Mouse (Mus musculus) forebrain, embryonic 16.5 days (tissue): Measurements from ENCODE around the gene Pold1. TPM values are rescaled to one million over a fixed set of nuclear protein-coding genes. Genes with fewer than 3 reads are reported as not detected.
A peak's percentile ranks its signal among the peaks of the same experiment; 100 is the strongest.

ENCODE experiments used
- ATAC-seq: fragments of 200-750 bp; cut with Nextera tagmentation; 2 replicates; pipeline ENCODE4 v1.8.0; 2017; ENCODE audit warnings: mild to moderate bottlenecking, moderate library complexity
- H3K27ac ChIP-seq: fragments of 300-500 bp; sonication (generic); 2 replicates; pipeline ENCODE4 v1.5.1; 2014; ENCODE audit warnings: low read length, control low read depth
- H3K27me3 ChIP-seq: fragments of 300-500 bp; sonication (generic); replicated peaks from 2 replicates; pipeline ENCODE4 v1.6.1; 2014; ENCODE audit warnings: low read length; ENCODE audit not compliant: control insufficient read depth, insufficient read depth
- H3K36me3 ChIP-seq: fragments of 300-500 bp; sonication (generic); 2 replicates; pipeline ENCODE4 v1.6.1; 2014; ENCODE audit not compliant: control insufficient read depth, insufficient read depth
- H3K4me1 ChIP-seq: fragments of 300-500 bp; sonication (generic); replicated peaks from 2 replicates; pipeline ENCODE4 v1.6.1; 2014; ENCODE audit warnings: low read length; ENCODE audit not compliant: control insufficient read depth, insufficient read depth
- H3K4me2 ChIP-seq: fragments of 300-500 bp; sonication (generic); 2 replicates; pipeline ENCODE4 v1.6.1; 2014; ENCODE audit warnings: mild to moderate bottlenecking, low read length, control low read depth
- H3K4me3 ChIP-seq: fragments of 300-500 bp; sonication (generic); replicated peaks from 2 replicates; pipeline ENCODE4 v1.5.1; 2014; ENCODE audit warnings: mild to moderate bottlenecking, low read length, control low read depth
- H3K9ac ChIP-seq: fragments of 300-500 bp; sonication (generic); replicated peaks from 2 replicates; pipeline ENCODE4 v1.6.1; 2014; ENCODE audit warnings: low read depth, low read length, control low read depth
- H3K9me3 ChIP-seq: fragments of 300-500 bp; sonication (generic); 2 replicates; pipeline ENCODE4 v1.6.1; 2016; ENCODE audit warnings: low read length; ENCODE audit not compliant: control insufficient read depth
- WGBS: fragments of 180-500 bp; shearing (Covaris S2); extraction: QIAGEN DNeasy Blood & Tissue Kit; methylation state at CpG from one replicate; pipeline ENCODE4 v1.1.7; 2014; 5-methylcytosine and 5-hydroxymethylcytosine counted together
- microRNA-seq: library from miRNA; unstranded; fragments of <30 nt; microRNA quantifications from one replicate; pipeline ENCODE4, GENCODE M21; 2017
- polyA plus RNA-seq: library from polyadenylated mRNA; unstranded; fragments of >200 nt; fragmentation: Nextera tagmentation; extraction: Ambion mirVana; gene quantifications from 2 replicates; pipeline ENCODE4 v1.2.1, GENCODE M21; 2015

Pold1 gene
- polyA plus RNA-seq, 1 experiment from 2014 or later, result 46.1 TPM

- H3K9ac ChIP-seq, result no peak overlapping the region
- no peak overlapping the region for H3K4me2 ChIP-seq
- ATAC-seq, result no peak
- no peak overlapping the region for H3K27ac ChIP-seq
- peaks cover 16% of the 10 kb centered on the region for H3K36me3 ChIP-seq
- 89% methylated on average over 7 of the region's 7 CpGs for WGBS
- no peak overlapping the region for H3K4me3 ChIP-seq
- H3K4me1 ChIP-seq, result no peaks in the 10 kb centered on the region
- no peaks in the 10 kb centered on the region for H3K27me3 ChIP-seq
- H3K9me3 ChIP-seq, result no peaks in the 10 kb centered on the region
Observed at GRCm38 (mm10) chr7:44487936-44488335, 60.7 kb downstream of the Pold1 start.

GRCm38 (mm10) chr7:44486927-44487575 is 61.6 kb downstream of the Pold1 start:
- WGBS, result 58% methylated on average over 13 of the region's 13 CpGs
- H3K36me3 ChIP-seq, result peaks cover 16% of the 10 kb centered on the region
- H3K27ac ChIP-seq, result no peak overlapping the region
- no peak overlapping the region for H3K4me2 ChIP-seq
- H3K4me3 ChIP-seq, result no peak overlapping the region
- 0 out of 2 replicates have a peak, but pooled peaks cover 2% of the 10 kb centered on the region for H3K27me3 ChIP-seq
- no peak for ATAC-seq
- no peaks in the 10 kb centered on the region for H3K4me1 ChIP-seq
- H3K9me3 ChIP-seq, result no peaks in the 10 kb centered on the region
- H3K9ac ChIP-seq, result no peak overlapping the region

GRCm38 (mm10) chr7:44485572-44486195 is 63.0 kb downstream of the Pold1 start:
- Histone ChIP-seq H3K36me3 (peaks cover 7% of the 10 kb centered on the region), H3K27me3 (0 out of 2 replicates have a peak, but pooled peaks cover 4% of the 10 kb centered on the region), H3K27ac (no peak overlapping the region), H3K4me1 (no peaks in the 10 kb centered on the region), H3K4me3 (no peak overlapping the region), H3K9ac (no peak overlapping the region), H3K4me2 (no peak overlapping the region), H3K9me3 (no peaks in the 10 kb centered on the region)
- ATAC-seq, result no peak
- WGBS, result 71% methylated on average over 7 of the region's 7 CpGs

- Histone ChIP-seq H3K9me3 (no peaks in the 10 kb centered on the region), H3K36me3 (peaks cover under 1% of the 10 kb centered on the region; the same call in 1 of the 2 replicates), H3K4me1 (no peaks in the 10 kb centered on the region), H3K4me3 (no peak overlapping the region), H3K4me2 (no peak overlapping the region), H3K27me3 (0 out of 2 replicates have a peak, but pooled peaks cover 10% of the 10 kb centered on the region), H3K9ac (no peak overlapping the region), H3K27ac (no peak overlapping the region)
- 33% methylated on average over 5 of the region's 5 CpGs for WGBS
- ATAC-seq, result peak; percentile 75
Observed at GRCm38 (mm10) chr7:44484841-44485571, 63.6 kb downstream of the Pold1 start.

- no peak overlapping the region for H3K4me3 ChIP-seq
- no peaks in the 10 kb centered on the region for H3K4me1 ChIP-seq
- no peak overlapping the region for H3K9ac ChIP-seq
- WGBS, result 91% methylated on average over 1 of the region's 1 CpGs
- 0 out of 2 replicates have a peak, but pooled peaks cover 12% of the 10 kb centered on the region for H3K27me3 ChIP-seq
- H3K9me3 ChIP-seq, result no peaks in the 10 kb centered on the region
- H3K27ac ChIP-seq, result no peak overlapping the region
- no peaks in the 10 kb centered on the region for H3K36me3 ChIP-seq
- H3K4me2 ChIP-seq, result no peak overlapping the region
- ATAC-seq, result no peak
Observed at GRCm38 (mm10) chr7:44484109-44484508, 64.5 kb downstream of the Pold1 start.

GRCm38 (mm10) chr7:44482836-44483435 is 65.7 kb downstream of the Pold1 start:
- Histone ChIP-seq H3K9ac (no peak overlapping the region), H3K4me1 (no peaks in the 10 kb centered on the region), H3K4me3 (no peak overlapping the region), H3K9me3 (no peaks in the 10 kb centered on the region), H3K4me2 (no peak overlapping the region), H3K27ac (no peak overlapping the region), H3K36me3 (no peaks in the 10 kb centered on the region), H3K27me3 (peaks cover 12% of the 10 kb centered on the region; the same call in 1 of the 2 replicates)
- ATAC-seq, result no peak
- 85% methylated on average over 3 of the region's 3 CpGs for WGBS

Small RNA genes lying within 50 kb of the gene (microRNA-seq; reads per million reads assigned to microRNA genes)
- gene Mir7053, result not detected

Other genes starting within 250 kb of the Pold1 start
- gene Clec11a, start 241.9 kb downstream of the Pold1 start, polyA plus RNA-seq, result 3.5 and 4.4 TPM in 2 replicates
- 20.4 and 26.5 TPM in 2 replicates for gene Shank1, start 238.6 kb downstream of the Pold1 start, polyA plus RNA-seq
- 27.2 and 37.2 TPM in 2 replicates for gene Syt3, start 164.7 kb downstream of the Pold1 start, polyA plus RNA-seq
- 0.86 and 2.3 TPM in 2 replicates for gene 1700008O03Rik, start 163.0 kb downstream of the Pold1 start, polyA plus RNA-seq
- gene Lrrc4b, start 119.8 kb downstream of the Pold1 start, polyA plus RNA-seq, result 10.6 and 12.6 TPM in 2 replicates
- 2.6 and 3.7 TPM in 2 replicates for gene Aspdh, start 83.5 kb downstream of the Pold1 start, polyA plus RNA-seq
- 51.4 and 61.8 TPM in 2 replicates for gene Josd2, start 80.9 kb downstream of the Pold1 start, polyA plus RNA-seq
- gene Emc10, start 52.3 kb downstream of the Pold1 start, polyA plus RNA-seq, result 120 and 127 TPM in 2 replicates
- 22.2 and 28.9 TPM in 2 replicates for gene Fam71e1, start 52.3 kb downstream of the Pold1 start, polyA plus RNA-seq
- 0.05 and 0.12 TPM in 2 replicates for gene Mybpc2, start 24.2 kb downstream of the Pold1 start, polyA plus RNA-seq
- not detected in 2 replicates for gene Spib, start 16.8 kb downstream of the Pold1 start, polyA plus RNA-seq
- 69.8 and 80.2 TPM in 2 replicates for gene Nr1h2, start 5.1 kb upstream of the Pold1 start, polyA plus RNA-seq
- gene Napsa, start 23.5 kb upstream of the Pold1 start, polyA plus RNA-seq, result 0.42 and 1.4 TPM in 2 replicates
- gene Kcnc3, start 41.8 kb upstream of the Pold1 start, polyA plus RNA-seq, result 2.8 and 4.0 TPM in 2 replicates
- 1.6 and 1.7 TPM in 2 replicates for gene Myh14, start 122.0 kb upstream of the Pold1 start, polyA plus RNA-seq
- not detected in 2 replicates for gene Izumo2, start 159.9 kb upstream of the Pold1 start, polyA plus RNA-seq
- 34.6 and 36.0 TPM in 2 replicates for gene Vrk3, start 199.6 kb upstream of the Pold1 start, polyA plus RNA-seq
- gene Zfp473, start 202.2 kb upstream of the Pold1 start, polyA plus RNA-seq, result 1.1 and 1.8 TPM in 2 replicates